Mouse (Mus musculus) neural tube, embryonic 14.5 days (tissue): Measurements from ENCODE around the gene Kctd7. TPM values are rescaled to one million over a fixed set of nuclear protein-coding genes. Genes with fewer than 3 reads are reported as not detected.

ENCODE experiments used
- ATAC-seq: fragments of 200-750 bp; cut with Nextera tagmentation; 2 replicates; pipeline ENCODE4 v1.8.0; 2017; ENCODE audit warnings: low read depth, mild to moderate bottlenecking, moderate TSS enrichment, moderate library complexity
- H3K27ac ChIP-seq: fragments of 300-500 bp; sonication (generic); 2 replicates; pipeline ENCODE4 v1.5.1; 2014; ENCODE audit warnings: low read depth, mild to moderate bottlenecking, control low read depth, low read length, moderate library complexity, mixed read lengths
- H3K27me3 ChIP-seq: fragments of 300-500 bp; sonication (generic); 2 replicates; pipeline ENCODE4 v1.6.1; 2014; ENCODE audit warnings: low read length; ENCODE audit not compliant: control insufficient read depth, insufficient read depth
- H3K36me3 ChIP-seq: fragments of 300-500 bp; sonication (generic); 2 replicates; pipeline ENCODE4 v1.6.1; 2014; ENCODE audit warnings: low read length, mixed read lengths; ENCODE audit not compliant: control insufficient read depth, insufficient read depth
- H3K4me1 ChIP-seq: fragments of 300-500 bp; sonication (generic); 2 replicates; pipeline ENCODE4 v1.6.1; 2014; ENCODE audit warnings: low read length; ENCODE audit not compliant: control insufficient read depth, insufficient read depth
- H3K4me2 ChIP-seq: fragments of 300-500 bp; sonication (generic); 2 replicates; pipeline ENCODE4 v1.6.1; 2014; ENCODE audit warnings: mild to moderate bottlenecking, low read depth, low read length, control low read depth
- H3K4me3 ChIP-seq: fragments of 300-500 bp; sonication (generic); 2 replicates; pipeline ENCODE4 v1.5.1; 2014; ENCODE audit warnings: low read depth, low read length, control low read depth, mixed read lengths
- H3K9ac ChIP-seq: fragments of 300-500 bp; sonication (generic); replicated peaks from 2 replicates; pipeline ENCODE4 v1.6.1; 2014; ENCODE audit warnings: low read depth, mild to moderate bottlenecking, control low read depth, low read length, mixed read lengths
- H3K9me3 ChIP-seq: fragments of 300-500 bp; sonication (generic); 2 replicates; pipeline ENCODE4 v1.6.1; 2016; ENCODE audit warnings: low read length; ENCODE audit not compliant: control insufficient read depth
- WGBS: fragments of 180-500 bp; shearing (Covaris S2); extraction: QIAGEN DNeasy Blood & Tissue Kit; methylation state at CpG from one replicate; pipeline ENCODE4 v1.1.7; 2014; 5-methylcytosine and 5-hydroxymethylcytosine counted together
- polyA plus RNA-seq: library from polyadenylated mRNA; unstranded; fragments of >200 nt; fragmentation: Nextera tagmentation; extraction: Ambion mirVana; gene quantifications from 2 replicates; pipeline ENCODE4 v1.2.1, GENCODE M21; 2014

The Kctd7 gene
- polyA plus RNA-seq, 1 experiment from 2014 or later, result 16.1 TPM

GRCm38 (mm10) chr5:130158545-130158944 is 13.9 kb downstream of the Kctd7 start:
- H3K9me3 ChIP-seq, result no peaks in the 10 kb centered on the region
- H3K4me1 ChIP-seq, result no peaks in the 10 kb centered on the region
- H3K27me3 ChIP-seq, result no peaks in the 10 kb centered on the region
- WGBS, result 78% methylated on average over 4 of the region's 4 CpGs
- no peak for ATAC-seq
- H3K4me3 ChIP-seq, result no peak overlapping the region
- H3K27ac ChIP-seq, result no peak overlapping the region
- H3K9ac ChIP-seq, result no peak overlapping the region
- no peaks in the 10 kb centered on the region for H3K36me3 ChIP-seq
- H3K4me2 ChIP-seq, result no peak overlapping the region

DNA sequence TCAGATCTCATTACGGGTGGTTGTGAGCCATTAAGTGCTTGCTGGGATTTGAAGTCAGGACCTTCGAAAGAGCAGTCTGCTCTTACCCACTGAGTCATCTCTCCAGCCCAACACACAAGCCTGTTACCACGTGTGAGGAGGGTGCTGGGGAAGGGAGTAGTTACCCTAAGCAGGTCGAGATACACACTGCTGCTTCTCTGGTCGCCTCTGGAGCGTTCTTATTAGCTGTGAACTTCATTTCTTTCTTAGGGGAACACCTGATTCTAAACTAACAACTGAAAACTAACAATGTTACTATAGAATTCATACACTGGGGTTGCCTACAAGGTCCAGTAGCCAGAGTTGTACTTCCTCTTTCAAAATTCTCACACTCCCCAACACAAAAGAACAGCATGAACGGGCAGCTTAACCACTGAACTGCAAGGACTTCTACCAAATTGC is 15.1 kb downstream of the Kctd7 start:
- Histone ChIP-seq H3K9ac (no peak overlapping the region), H3K4me3 (no peak overlapping the region), H3K9me3 (no peaks in the 10 kb centered on the region), H3K4me1 (no peaks in the 10 kb centered on the region), H3K4me2 (no peak overlapping the region), H3K27me3 (no peaks in the 10 kb centered on the region), H3K36me3 (no peaks in the 10 kb centered on the region), H3K27ac (no peak overlapping the region)
- ATAC-seq, result no peak
- 63% methylated on average over 7 of the region's 7 CpGs for WGBS

DNA sequence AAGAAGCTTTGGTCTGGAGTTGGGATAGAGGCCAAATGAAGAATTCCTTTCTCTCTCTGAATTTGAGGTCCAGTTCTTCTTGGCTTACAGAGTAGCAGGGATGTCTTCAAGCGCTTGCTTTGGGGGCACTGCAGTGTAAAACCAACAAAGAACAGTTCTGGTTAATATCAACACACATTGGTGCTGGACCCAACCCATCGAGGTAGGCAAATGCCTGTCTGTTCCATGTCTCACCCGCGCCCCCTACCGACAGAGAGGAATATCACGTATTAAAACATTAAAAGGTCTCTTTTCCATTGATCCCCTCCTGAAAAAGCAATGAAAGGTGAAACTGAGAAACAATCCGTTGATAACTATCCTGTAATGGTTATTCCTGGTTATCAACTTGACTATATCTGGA is 19.0 kb downstream of the Kctd7 start:
- Histone ChIP-seq H3K9ac (no peak overlapping the region), H3K36me3 (no peaks in the 10 kb centered on the region), H3K27me3 (no peaks in the 10 kb centered on the region), H3K4me1 (no peaks in the 10 kb centered on the region), H3K4me2 (no peak overlapping the region), H3K4me3 (no peak overlapping the region), H3K27ac (no peak overlapping the region), H3K9me3 (no peaks in the 10 kb centered on the region)
- 5% methylated on average over 7 of the region's 7 CpGs for WGBS
- no peak for ATAC-seq

- H3K9ac ChIP-seq, result no peak overlapping the region
- H3K9me3 ChIP-seq, result no peaks in the 10 kb centered on the region
- H3K27ac ChIP-seq, result no peak overlapping the region
- H3K27me3 ChIP-seq, result no peaks in the 10 kb centered on the region
- no peaks in the 10 kb centered on the region for H3K4me1 ChIP-seq
- 85% methylated on average over 4 of the region's 4 CpGs for WGBS
- H3K36me3 ChIP-seq, result no peaks in the 10 kb centered on the region
- H3K4me2 ChIP-seq, result no peak overlapping the region
- no peak for ATAC-seq
- no peak overlapping the region for H3K4me3 ChIP-seq
Measured at GRCm38 (mm10) chr5:130165213-130165612, 20.6 kb downstream of the Kctd7 start.

GRCm38 (mm10) chr5:130169109-130169508 is 24.4 kb downstream of the Kctd7 start:
- Histone ChIP-seq H3K9me3 (no peaks in the 10 kb centered on the region), H3K4me2 (no peak overlapping the region), H3K4me1 (peaks cover 21% of the 10 kb centered on the region), H3K4me3 (no peak overlapping the region), H3K9ac (no peak overlapping the region), H3K27me3 (no peaks in the 10 kb centered on the region), H3K36me3 (no peaks in the 10 kb centered on the region), H3K27ac (no peak overlapping the region)
- no peak for ATAC-seq
- 83% methylated on average over 6 of the region's 6 CpGs for WGBS

GRCm38 (mm10) chr5:130170666-130171422 is 26.2 kb downstream of the Kctd7 start:
- no peaks in the 10 kb centered on the region for H3K27me3 ChIP-seq
- no peaks in the 10 kb centered on the region for H3K36me3 ChIP-seq
- ATAC-seq, result peak; percentile 10; the same call in 1 of the 2 replicates
- no peaks in the 10 kb centered on the region for H3K9me3 ChIP-seq
- peaks cover 21% of the 10 kb centered on the region for H3K4me1 ChIP-seq
- peak overlapping the region; percentile 85 for H3K4me2 ChIP-seq
- H3K27ac ChIP-seq, result peak overlapping the region; percentile 79
- peak overlapping the region; percentile 84 for H3K9ac ChIP-seq
- WGBS, result 11% methylated on average over 6 of the region's 6 CpGs
- peak overlapping the region; percentile 73 for H3K4me3 ChIP-seq

- Histone ChIP-seq H3K27ac (peak within 1 kb of the TSS; percentile 79), H3K36me3 (no peaks in the 10 kb centered on the region), H3K27me3 (no peaks in the 10 kb centered on the region), H3K9ac (peak within 1 kb of the TSS; percentile 84), H3K4me2 (peak within 1 kb of the TSS; percentile 85), H3K4me3 (peak within 1 kb of the TSS; percentile 73), H3K4me1 (peaks cover 21% of the 10 kb centered on the region), H3K9me3 (no peaks in the 10 kb centered on the region)
- peak; percentile 90 for ATAC-seq
- under 1% methylated on average over 33 of the region's 62 CpGs for WGBS
Measured at GRCm38 (mm10) chr5:130171423-130171954, 26.8 kb downstream of the Kctd7 start, which contains the start of gene Rabgef1. TSS of gene Rabgef1 (plus strand) at chr5:130171798.

DNA sequence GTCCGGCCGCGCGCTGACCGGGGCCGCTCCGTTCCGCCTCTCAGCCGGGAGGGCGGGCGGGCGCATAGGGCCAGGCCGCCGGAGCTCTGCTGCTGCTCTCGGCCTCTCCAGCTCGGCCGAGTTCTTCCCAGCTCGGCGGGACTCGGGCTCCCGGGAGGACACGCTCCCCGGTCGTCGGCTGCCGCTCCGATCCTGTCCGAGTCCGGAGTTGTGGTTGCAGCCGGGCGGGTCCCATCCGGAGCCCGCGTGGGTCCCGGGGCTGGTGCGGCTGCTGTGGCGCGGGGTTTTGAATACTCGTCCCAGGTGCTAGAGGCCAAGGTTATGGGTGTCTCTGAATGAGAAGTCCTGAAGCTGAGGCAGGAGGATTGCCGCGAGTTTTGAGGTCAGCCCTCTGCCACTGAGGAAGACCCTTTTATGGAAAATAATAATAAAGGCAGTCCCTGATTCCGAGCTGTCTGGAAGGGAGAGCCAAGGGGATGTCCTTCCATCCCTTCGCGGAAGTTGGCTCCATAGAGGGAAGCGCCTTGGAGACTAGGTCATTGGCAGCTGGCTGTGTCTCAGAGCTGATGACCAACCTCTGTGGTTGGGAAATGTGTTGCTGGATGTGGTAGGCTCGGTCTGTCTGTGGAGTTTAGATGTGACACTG is 27.4 kb downstream of the Kctd7 start:
- Histone ChIP-seq H3K9me3 (no peaks in the 10 kb centered on the region), H3K27ac (peak overlapping the region; percentile 79), H3K36me3 (no peaks in the 10 kb centered on the region), H3K9ac (peak overlapping the region; percentile 84), H3K4me3 (peak overlapping the region; percentile 73), H3K27me3 (no peaks in the 10 kb centered on the region), H3K4me1 (peaks cover 21% of the 10 kb centered on the region), H3K4me2 (peak overlapping the region; percentile 82)
- ATAC-seq, result peak; percentile 84
- WGBS, result under 1% methylated on average over 32 of the region's 46 CpGs

DNA sequence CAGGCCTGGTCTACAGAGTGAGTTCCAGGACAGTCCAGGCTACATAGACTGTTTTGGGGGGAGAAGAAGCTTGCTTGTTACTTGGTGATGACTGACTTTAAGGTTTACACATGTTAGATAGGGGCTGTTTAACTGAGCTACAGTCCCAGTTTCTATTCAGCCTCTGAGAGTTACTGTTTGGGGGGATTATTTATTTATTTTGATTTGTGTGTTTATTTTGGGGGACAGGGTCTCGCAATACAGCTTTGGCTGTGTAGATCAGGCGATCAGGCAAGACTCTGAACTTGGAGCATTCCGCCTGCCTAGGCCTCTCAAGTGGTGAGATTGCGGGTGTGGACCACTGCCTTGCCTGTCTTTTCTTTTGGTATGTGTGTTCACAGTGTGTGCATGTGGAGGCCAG is 28.4 kb downstream of the Kctd7 start:
- no peak for ATAC-seq
- Histone ChIP-seq H3K9me3 (no peaks in the 10 kb centered on the region), H3K4me3 (no peak overlapping the region), H3K4me2 (peak overlapping the region; percentile 82), H3K27me3 (no peaks in the 10 kb centered on the region), H3K9ac (no peak overlapping the region), H3K4me1 (peaks cover 21% of the 10 kb centered on the region), H3K27ac (no peak overlapping the region), H3K36me3 (no peaks in the 10 kb centered on the region)
- 96% methylated on average over 4 of the region's 4 CpGs for WGBS
